Mouse (Mus musculus): Measurements from ENCODE around the gene Ddx43.

The Ddx43 gene

DNA sequence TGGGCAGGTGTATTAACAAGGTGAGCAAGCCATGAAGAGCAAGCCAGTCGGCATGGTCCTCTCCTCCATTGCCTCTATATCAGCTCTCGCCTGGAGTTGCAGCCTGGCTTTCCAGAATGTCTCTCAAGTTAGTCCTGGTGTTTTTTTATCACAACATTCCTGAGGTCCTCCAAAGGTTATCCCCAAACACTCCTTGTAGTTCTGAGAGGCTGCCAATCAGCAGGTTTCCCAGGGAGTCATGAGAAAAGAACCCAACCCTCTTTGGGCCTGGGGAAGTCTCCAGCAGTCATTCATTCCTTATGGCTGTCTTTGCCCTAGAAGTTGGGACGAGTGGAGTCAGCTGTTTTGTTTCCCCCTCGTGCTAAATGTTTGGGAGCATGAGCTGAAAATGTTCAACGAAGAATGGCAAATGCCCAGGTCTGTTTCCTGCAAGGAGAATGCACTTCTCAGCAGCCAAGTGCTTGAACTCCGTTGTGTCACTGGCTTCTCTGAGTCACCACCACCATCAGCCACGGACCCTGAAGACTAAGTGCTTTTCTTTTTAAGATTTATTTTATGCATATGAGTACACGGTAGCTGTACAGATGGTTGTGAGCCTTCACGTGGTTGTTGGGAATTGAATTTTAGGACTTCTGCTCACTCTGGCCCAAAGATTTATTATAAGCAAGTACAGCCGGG is 22.6 kb upstream of the Ddx43 start:
- DNase-seq (ENCODE audit: low read depth, low spot score) = no peak

DNA sequence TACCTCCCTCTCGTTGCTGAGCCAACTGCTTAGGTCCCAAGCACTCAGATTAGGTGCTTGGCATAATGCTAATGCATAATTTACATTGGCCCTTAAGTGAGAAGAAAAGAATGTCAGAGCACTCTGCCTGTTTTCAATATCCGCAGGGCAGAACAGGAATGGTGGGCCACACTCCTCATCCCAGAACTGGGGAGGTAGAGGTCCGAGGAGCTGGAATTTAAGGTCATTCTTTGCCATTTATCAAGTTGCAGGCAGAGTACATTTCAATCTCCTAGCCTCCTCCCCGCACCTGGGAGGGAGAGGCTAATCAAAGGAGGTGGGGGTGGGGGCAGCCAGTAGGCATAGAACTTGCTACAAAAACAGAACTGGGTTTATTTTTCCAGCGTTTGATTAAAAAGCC is 21.2 kb upstream of the Ddx43 start:
- no peak for DNase-seq (ENCODE audit: low read depth, low spot score)

DNA sequence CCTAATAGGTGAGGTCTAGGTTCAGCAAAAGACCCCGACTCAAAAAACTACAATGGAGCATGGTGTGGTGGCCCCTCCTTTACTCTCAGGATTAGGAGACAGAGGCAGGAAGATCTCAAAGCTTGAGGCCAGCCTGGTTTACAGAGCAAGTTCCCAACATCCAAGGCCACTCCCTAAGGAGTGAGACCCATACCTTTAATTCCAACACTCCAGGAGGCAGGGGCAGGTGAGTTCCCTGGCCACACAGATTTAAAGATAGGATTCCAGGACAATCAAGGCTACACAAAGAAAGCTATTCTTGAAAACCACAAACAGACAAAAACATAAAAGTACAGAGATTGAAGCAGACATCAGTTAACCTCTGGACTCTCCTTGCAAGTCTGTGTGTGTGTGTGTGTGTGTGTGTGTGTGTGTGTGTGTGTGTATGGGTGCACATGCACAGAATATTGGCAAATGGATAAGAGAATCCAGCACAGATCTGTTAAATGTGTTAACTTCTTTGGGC is 20.6 kb upstream of the Ddx43 start:
- no peak for DNase-seq (ENCODE audit: low read depth, low spot score)

DNA sequence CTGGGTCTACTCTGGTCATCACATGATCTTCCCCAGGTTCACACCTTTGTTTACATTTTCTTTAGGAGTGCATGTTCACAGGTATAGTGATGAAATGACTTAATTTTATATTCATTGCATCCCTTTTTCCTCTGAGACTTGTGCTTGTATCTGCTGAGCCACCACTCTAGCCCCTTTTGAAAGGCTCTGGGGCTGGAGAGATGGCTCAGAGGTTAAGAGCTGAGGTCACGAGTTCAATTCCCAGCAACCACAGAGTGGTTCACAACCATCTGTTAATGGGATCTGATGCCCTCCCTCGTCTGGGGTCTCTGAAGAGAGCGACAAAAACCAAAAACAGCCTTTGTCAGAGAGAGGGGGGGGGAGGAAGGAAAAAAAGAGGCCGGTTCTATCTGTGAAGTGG is 20.1 kb upstream of the Ddx43 start:
- no peak for DNase-seq (ENCODE audit: low read depth, low spot score)

DNA sequence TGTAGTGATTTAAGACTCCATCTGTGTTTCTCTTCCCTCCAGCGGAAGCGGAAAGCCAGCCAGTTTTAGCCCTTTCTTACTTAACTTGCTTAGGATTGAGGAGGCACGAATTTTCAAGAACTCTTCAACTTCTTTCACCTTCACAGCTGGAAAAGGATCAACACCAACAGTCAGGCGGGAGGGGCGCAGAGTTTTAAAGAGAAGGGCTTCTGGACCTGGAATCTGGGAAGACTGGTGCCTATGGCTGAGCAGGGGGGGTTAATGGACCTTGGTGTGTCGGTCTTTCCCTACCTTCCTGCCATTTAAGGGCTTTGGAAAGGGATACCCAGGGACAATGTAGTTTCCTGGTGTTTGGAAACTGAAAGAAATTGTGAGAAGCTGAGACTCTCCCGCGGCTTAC is 18.0 kb upstream of the Ddx43 start:
- no peak for DNase-seq (ENCODE audit: low read depth, low spot score)

DNA sequence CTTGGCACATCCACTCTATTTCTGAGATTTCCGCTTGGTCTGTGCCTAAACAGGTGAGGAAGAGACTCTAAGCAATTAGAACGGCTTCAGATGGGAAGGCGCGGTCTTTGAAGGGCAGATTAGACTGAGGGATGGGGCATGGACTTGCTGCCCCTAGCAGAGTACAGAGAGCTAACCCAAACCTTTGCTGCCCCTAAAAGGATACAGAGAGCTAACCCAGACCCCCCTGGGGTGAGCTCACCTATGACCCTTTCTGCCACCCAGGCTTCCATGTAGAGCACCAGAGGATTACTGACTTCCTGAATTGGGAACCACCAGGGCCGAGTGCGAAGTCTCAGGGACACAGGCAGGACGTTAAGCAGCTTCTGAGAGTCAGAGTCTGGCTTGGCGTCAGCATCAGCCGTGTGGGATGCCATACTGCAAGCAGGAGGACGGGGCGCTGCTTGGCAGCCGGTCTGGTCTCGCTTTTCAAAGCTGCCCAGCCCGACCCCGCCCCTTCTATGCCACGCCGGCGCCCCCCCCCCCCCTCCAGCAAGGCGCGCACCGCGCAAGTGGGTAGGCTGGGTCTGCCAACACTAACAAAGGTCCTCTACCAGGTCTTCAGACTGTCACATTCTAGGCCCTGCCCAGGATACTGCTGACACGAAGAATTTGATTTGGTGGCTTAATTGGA is 17.3 kb upstream of the Ddx43 start, which contains the start of gene Ooep:
Gene Ooep, minus strand, starts transcription at position 613 of the 673 bp plus-strand sequence.
- peak; percentile 46 for DNase-seq (ENCODE audit: low read depth, low spot score)

DNA sequence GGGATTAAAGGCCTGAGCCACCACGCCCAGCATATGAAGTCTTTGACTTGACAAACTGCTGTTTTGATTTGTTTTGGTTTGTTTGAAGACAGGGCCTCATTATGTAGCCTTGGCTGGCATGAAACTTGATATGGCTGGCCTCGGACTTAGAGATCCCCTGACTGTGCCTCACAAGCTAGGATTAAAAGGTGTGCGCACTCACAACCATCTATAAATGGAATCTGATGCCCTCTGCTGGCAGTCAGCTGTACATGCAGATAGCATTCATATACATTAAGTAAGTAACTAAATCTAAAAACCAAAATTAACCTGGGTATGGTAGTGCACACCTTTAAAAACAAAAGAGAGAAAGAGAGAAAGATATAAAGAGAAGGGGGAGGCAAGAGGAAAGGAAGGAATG is 9.7 kb upstream of the Ddx43 start:
- no peak for DNase-seq (ENCODE audit: low read depth, low spot score)

DNA sequence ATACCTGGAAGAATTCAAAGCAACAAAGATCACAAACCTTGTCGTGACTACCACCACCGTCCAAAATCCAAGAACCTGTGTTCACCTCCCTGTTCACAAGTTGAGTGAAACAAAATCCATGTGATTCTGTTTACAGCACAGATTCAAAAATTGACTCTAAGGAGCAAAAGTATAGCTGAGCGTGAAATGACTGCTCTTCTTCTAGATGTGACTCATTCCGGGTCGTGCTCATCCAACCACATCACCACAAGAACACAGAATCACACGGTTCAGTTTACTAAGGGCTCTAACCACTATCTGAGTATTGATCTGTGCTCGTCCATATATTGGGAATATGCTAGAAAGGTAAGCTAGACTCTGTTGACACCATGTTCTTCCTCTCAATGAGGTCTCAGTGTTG is 8.6 kb upstream of the Ddx43 start:
- no peak for DNase-seq (ENCODE audit: low read depth, low spot score)

DNA sequence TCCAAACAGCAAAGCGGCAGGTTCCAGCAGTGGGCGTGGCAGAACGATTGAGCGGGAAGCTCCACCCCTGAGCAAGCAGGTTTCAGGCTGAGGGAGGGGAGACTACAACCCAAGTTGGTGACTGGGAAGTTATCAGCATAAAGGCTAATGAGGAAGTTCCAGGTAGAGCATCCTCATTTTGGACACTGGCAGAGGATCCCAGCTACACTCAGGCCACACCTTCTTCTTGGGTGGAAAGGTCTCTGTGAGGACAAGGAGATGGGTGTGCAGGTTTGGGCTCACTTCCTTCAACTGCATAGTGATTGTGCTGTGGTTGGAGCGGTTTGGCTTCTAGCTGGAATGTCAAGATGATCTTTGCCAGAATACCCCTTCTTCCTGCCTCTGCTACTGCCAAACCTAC is 5.6 kb upstream of the Ddx43 start:
- DNase-seq (ENCODE audit: low read depth, low spot score) = no peak

DNA sequence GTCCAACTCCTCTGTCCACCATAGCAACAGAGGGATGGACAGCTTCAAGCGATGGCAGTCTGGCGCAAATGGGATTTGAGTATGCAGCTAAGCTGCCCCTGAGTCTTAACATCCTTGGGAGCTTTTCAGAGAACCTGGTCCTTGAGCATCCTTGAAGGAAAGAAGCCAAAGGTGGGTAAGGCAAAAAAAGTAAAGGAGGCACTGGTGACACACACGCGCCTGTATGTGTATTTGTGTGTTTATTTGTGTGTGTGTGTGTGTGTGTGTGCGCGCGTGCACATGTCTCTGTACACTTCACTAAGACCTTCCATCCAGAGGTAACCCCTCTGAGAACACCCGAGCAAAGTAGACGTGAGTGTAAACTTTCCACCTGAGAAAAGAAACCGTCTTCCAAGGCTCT is 1.8 kb upstream of the Ddx43 start:
- no peak for DNase-seq (ENCODE audit: low read depth, low spot score)

DNA sequence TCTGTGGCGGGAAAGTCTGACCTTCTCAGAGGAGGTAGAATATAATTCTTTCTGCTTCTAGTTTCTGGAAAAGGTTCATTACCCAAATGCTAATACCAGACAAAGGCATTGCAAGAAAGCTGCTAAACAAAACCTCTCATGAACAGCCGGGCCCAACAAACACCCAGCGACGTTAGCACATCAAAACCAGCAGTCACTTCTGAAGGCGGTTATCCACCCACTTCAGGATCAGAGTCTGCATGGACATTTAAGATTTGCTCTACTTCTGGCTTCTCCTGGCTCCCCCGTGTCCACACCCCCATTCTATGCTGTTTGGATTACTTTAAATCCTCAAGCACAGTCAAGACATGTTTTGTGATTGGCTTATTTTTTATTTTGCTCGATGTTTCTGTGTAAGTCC is 975 bp upstream of the Ddx43 start:
- peak; percentile 16 for DNase-seq (ENCODE audit: low read depth, low spot score)

DNA sequence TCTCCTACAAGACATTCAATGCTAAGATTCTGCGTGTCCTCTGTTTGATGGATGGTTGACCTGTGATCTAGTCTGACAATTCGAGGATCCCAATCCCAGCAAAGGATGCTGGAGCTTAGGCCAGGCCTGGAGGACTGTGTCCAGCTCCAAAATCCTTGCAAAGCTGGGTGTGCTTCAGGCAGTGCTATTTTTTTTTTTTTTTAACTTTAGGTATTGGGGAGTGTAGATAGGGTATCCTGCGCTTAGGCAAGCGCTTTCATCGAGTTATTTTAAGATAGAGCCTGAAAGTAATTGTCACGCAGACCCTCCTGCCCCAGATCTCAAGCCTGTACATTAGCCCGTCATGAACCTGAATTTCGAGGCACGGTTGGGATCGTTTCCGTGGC is 340 bp upstream of the Ddx43 start:
- no peak for DNase-seq (ENCODE audit: low read depth, low spot score)

DNA sequence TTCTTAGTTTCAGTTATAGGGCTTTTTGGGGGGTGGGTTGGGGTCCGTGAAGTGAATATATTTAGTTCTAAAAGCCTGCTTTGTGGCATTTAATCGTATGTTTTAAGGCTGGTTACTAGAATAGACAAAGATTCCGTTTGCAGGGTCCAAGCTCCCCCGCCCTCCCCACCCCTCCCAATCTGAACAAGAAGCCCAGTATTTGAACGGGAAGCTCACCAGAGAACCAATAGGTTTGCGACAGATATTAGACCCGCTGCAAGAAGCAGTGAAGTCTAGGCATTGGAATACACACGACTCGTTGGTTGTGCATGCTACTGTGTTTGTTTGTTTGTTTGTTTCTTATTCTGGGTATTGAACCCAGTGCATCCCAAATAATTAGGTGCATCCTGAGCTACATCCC is 940 bp downstream of the Ddx43 start:
- DNase-seq (ENCODE audit: low read depth, low spot score) = no peak

DNA sequence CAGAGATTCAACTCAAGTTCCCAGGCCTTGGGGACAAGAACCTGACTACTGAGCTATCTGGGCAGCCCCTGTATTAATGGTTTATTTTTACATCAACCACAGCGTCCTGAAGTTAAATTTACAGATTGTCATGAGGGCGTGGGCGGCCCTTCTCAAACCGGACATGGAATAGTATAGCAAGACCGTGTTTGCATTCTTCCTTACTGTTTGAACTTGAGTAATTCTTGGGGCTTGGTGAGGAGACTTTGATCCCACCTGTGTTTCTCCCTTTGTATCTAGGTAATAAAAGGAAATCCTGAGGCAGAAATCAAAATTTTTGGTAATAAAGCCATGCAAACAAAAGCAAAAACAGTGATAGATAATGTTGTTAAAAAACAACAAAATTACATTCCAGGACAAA is 5.0 kb downstream of the Ddx43 start:
- DNase-seq (ENCODE audit: low read depth, low spot score) = no peak

DNA sequence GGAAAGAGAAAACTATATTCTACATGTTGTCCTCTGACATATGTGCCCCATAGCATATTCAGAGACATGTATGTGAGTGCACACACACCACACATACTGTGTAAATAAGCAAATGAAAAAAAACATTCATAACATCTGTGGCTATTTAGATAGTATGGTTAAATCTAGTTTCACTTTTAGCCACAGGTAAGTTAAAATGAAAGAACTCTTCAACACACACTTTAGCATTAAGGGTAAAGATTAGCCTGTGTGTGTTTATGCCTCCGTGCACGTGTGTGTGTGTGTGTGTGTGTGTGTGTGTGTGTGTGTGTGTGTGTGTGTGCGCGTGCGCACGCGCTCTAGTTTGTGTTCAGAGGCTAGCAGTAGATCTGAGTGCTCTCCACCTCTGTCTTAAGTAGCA is 6.0 kb downstream of the Ddx43 start:
- no peak for DNase-seq (ENCODE audit: low read depth, low spot score)

DNA sequence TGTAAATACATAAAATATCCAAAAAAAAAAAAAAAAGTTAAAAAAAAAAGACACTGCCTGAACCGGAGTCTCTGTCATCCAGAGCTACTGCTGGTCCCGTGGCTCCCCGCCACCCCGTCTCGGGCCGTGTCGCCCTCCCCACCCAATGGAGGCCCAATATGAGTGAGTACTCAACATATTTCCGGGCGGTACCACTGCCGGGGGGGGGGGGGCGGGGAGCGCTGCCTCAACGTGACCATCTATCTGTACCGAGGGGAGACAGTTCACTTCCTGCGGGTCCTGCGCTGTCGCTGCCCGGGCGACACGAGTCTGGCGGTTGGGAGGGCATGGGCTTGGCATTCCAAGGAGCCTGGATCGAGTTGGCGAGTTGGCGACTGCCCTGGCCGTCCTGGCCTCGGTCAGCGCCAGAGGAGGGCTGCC is 31.8 kb downstream of the Ddx43 start:
- peak; percentile 7 for DNase-seq (ENCODE audit: low read depth, low spot score)

DNA sequence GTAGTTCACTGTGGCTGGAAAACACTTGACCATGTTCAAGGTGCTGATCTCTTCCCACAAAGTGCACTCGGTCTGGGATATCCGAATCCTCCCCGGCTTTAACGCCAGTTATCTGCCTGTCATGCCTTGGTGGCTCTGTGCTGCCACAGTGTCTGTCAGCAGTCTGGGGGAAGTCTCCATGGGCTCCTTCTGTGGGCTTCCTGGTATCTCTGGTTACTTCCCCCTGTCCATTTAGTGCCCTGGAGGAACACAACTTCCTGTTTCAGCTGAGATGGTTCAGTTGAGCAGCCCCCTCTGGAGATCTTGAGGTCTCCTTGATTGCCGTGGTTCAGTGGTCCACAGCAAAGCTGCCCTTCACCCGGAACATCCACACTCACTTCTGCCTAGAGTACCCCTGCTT is 32.6 kb downstream of the Ddx43 start:
- peak; percentile 8 for DNase-seq (ENCODE audit: low read depth, low spot score)

DNA sequence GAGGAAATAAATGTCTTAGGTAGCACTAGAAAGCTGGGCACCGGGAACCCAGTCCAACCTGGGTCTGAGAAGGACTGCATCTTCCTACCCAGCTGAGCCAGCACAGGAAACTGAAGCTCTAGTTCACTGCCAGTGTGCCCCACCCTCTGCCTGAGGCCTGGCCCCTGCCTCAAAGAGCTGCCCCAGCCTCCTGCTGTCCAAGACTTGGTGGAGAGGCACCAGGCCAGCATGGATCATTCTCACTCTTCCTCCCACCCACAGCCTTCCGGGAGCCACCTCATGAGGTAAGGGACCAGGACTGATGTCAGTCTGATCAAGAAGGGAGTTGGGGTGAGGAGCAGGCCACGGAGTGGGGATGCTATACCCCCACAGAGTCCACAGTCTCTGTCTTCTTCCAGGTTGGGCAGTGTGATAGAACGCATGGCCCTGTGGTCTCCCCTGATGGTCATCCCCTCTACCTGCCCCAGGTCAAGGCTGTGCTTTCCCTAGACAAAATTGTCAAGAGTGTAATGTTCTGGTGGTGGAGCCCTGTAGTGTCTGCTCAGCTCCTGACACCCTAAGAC is 33.4 kb downstream of the Ddx43 start:
- no peak for DNase-seq (ENCODE audit: low read depth, low spot score)

DNA sequence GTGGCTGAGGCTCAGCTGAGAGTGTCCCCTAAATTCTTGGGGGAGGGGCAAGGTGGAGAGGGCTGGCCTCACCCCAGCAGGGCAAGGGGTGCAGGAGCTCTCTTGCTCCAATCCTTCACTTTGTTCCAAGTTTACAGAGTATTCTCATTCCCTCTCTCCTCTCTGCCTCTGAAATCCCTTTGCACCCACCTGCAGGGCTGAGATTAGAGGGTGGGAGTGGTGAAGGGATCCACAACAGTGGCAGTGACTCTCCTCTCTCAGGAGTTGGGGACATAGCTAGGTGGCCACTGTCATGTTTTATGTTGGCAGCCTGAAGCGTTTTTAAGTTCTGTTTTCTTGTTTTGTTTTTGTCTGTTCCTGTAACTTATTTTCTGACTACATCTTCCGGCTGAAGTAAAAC is 34.0 kb downstream of the Ddx43 start:
- no peak for DNase-seq (ENCODE audit: low read depth, low spot score)

DNA sequence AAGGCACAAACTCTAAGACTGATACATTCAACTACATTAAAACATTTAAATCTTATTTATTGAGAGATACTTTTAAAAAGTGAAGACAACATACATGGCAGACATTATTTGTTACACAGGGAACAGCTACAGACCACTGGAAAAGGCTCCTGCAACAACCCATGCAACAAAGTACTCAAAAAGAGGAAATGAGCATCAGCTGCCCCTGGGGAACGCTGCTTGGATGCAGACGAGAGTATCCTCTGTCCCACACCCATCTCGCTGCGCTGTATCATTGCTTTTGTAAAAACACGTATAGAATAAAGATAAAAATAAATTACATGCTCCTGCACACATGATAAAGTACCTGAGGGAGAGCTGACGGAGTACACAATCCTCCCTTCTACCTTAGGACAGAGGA is 34.9 kb downstream of the Ddx43 start:
- no peak for DNase-seq (ENCODE audit: low read depth, low spot score)

DNA sequence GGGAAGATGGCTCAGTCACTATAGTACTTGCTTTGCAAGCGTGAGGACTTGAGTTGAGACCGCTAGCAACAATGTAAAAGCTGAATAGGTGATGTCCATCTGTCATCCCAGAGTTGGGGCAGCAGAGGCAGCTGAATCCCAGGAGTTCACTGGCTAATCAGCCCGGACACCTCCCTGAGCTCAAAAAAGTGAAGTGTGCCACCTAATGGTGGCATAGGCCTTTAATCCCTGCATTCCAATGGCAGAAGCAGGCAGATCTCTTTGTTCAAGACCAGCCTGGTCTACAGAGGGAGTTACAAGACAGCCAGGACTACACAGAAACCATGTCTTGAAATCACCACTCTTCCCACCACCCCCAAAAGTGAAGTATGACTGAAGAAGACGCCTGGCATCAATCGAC is 36.9 kb downstream of the Ddx43 start:
- peak; percentile 6 for DNase-seq (ENCODE audit: low read depth, low spot score)

DNA sequence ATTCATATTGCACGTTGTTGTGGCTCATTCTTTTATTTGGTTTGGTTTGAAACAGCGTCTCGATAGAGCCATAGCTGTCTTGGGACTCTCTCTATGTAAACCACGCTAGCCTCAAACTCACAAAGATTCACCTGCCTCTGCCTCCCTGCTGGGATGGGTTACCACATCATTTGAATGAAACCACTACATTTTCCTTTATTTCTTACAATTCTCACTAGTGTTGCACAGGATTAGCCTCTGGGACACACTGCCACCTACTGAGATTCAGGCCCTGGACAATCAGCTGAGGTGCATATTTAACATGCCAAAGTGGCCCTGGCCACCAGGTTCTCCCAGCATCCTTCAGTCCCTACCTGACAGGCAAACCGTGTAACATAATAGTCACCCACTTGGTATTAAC is 43.8 kb downstream of the Ddx43 start:
- no peak for DNase-seq (ENCODE audit: low read depth, low spot score)

DNA sequence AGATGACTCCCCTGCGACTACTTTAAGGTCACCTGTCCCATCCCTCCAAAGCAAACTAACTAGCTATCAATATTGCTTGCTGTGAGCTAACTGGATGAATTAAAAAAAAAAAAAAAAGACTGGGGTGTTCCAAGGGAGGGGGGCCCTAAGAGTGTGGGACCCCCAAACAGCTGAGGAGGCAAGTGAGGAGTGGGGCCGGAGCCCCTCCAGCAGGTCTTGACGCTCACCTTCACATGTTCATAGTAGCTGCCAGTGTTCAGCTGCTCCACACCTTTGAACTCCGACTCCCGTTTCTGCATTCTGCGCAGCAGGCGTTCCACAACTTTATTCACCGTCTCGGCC is 46.6 kb downstream of the Ddx43 start:
- DNase-seq (ENCODE audit: low read depth, low spot score) = no peak
